Mouse (Mus musculus): ENCODE measurements around the gene Atp5e. TPM values are rescaled to one million over a fixed set of nuclear protein-coding genes. Genes with fewer than 3 reads are reported as not detected.

Gene Atp5e
- polyA plus RNA-seq, 1 experiment from 2014 or later, result 911 TPM

- WGBS, result 62% methylated on average over 5 of the region's 5 CpGs
- H3K4me3 ChIP-seq, result peak overlapping the region; percentile 67
- no peaks in the 10 kb centered on the region for H3K9me3 ChIP-seq
- H3K4me2 ChIP-seq, result peak overlapping the region; percentile 76
- no peak for ATAC-seq (ENCODE audit: insufficient number of reproducible peaks, insufficient read depth, low FRiP score, low TSS enrichment, low read depth)
- H3K27me3 ChIP-seq, result no peaks in the 10 kb centered on the region
- H3K36me3 ChIP-seq, result peaks cover 19% of the 10 kb centered on the region
- H3K4me1 ChIP-seq, result peaks cover 21% of the 10 kb centered on the region
- peak overlapping the region; percentile 82 for H3K9ac ChIP-seq
- peak overlapping the region; percentile 77 for H3K27ac ChIP-seq
Observed at GRCm38 (mm10) chr2:174473550-174473927, 9.6 kb upstream of the Atp5e start.

GRCm38 (mm10) chr2:174472818-174473549 lies 9.1 kb upstream of the Atp5e start, which contains the start of gene Prelid3b:
TSS of gene Prelid3b (minus strand) at chr2:174473081.
- peak; percentile 97 for ATAC-seq (ENCODE audit: insufficient number of reproducible peaks, insufficient read depth, low FRiP score, low TSS enrichment, low read depth)
- Histone ChIP-seq H3K27me3 (no peaks in the 10 kb centered on the region), H3K4me3 (peak within 1 kb of the TSS; percentile 67), H3K9ac (peak within 1 kb of the TSS; percentile 82), H3K9me3 (no peaks in the 10 kb centered on the region), H3K4me1 (peaks cover 21% of the 10 kb centered on the region), H3K27ac (peak within 1 kb of the TSS; percentile 77), H3K36me3 (peaks cover 25% of the 10 kb centered on the region), H3K4me2 (peak within 1 kb of the TSS; percentile 76)
- under 1% methylated on average over 53 of the region's 53 CpGs for WGBS

DNA sequence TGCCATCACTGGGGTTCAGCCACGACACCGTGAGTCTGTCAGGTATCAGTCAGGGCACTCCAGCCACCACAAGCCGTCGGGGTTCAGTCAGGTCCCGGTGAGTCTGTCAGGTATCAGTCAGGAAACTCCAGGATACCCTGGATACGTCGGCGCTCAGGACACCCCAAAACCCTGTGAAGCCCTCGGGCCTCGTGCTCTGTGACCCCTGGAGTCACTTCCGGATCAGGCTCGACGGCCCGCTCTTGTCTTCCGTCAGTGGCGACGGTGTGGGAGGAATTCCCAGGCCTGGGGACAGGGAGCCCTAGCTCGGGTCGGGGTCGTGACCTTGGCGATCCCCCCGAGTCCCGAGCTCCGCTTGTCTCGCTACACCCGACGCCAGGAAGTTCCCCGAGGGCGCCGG lies 8.5 kb upstream of the Atp5e start:
- no peak for ATAC-seq (ENCODE audit: insufficient number of reproducible peaks, insufficient read depth, low FRiP score, low TSS enrichment, low read depth)
- whole genome bisulfite sequencing, result 7% methylated on average over 30 of the region's 30 CpGs
- H3K9ac ChIP-seq, result peak overlapping the region; percentile 82
- peak overlapping the region; percentile 76 for H3K4me2 ChIP-seq
- peaks cover 26% of the 10 kb centered on the region for H3K36me3 ChIP-seq
- no peaks in the 10 kb centered on the region for H3K27me3 ChIP-seq
- peaks cover 21% of the 10 kb centered on the region for H3K4me1 ChIP-seq
- peak overlapping the region; percentile 67 for H3K4me3 ChIP-seq
- H3K9me3 ChIP-seq, result no peaks in the 10 kb centered on the region
- H3K27ac ChIP-seq, result peak overlapping the region; percentile 35; the same call in 1 of the 2 replicates

DNA sequence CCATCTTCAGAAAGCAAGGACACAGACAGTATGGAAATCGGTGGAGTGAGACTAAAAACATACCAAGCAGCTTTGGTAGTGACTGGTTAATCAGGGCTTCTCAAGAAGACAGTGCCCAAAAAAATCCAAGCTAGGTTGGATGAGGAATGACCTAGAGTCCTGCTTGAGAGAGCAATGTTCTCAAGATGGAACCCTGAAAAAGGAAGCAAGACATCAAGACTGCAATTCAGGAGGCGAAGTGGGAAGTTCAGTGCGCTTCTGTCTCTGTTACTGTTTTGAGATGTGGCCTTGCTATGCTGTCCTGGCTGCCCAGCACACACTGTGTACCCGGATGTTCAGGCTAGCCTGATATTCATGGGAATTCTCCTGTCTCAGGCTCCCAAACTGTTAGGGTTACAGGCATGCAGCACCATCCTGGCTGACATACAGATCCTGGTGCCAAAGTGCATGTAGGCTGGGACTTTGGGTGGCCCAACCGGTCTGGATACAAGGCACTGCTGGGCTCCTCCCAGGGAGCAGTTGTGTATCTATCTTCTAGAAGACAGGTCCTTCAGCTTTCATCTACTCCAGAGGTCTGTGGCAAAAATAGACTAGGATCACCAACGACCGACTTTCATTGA lies 7.0 kb upstream of the Atp5e start:
- Histone ChIP-seq H3K4me3 (no peak overlapping the region), H3K9me3 (no peaks in the 10 kb centered on the region), H3K9ac (no peak overlapping the region), H3K27me3 (no peaks in the 10 kb centered on the region), H3K4me1 (peaks cover 21% of the 10 kb centered on the region), H3K4me2 (no peak overlapping the region), H3K27ac (no peak overlapping the region), H3K36me3 (peaks cover 39% of the 10 kb centered on the region)
- 95% methylated on average over 7 of the region's 7 CpGs for WGBS
- ATAC-seq (ENCODE audit: insufficient number of reproducible peaks, insufficient read depth, low FRiP score, low TSS enrichment, low read depth), result no peak

DNA sequence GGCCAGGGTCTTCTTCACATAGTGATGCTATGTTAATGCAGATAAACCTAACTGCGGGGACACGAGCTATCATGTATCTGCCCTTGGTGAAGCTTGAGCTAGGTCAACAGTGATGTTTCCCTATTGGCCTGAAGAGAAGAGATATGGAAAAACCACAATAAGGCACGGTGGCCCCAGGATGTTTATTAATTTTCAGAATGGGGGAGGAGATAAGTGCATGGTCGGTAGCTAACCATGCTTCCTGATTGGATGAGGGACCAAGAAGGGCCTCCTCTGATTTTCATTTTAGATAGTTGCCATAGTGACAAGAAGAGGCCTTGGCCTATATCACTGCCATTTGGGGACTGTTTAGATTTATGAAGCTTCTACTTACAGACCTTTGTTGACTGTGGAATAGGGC lies 6.4 kb upstream of the Atp5e start:
- WGBS, result 87% methylated on average over 4 of the region's 4 CpGs
- H3K36me3 ChIP-seq, result peaks cover 44% of the 10 kb centered on the region
- H3K27ac ChIP-seq, result no peak overlapping the region
- H3K27me3 ChIP-seq, result no peaks in the 10 kb centered on the region
- no peak overlapping the region for H3K4me2 ChIP-seq
- H3K9ac ChIP-seq, result no peak overlapping the region
- no peak overlapping the region for H3K4me3 ChIP-seq
- H3K9me3 ChIP-seq, result no peaks in the 10 kb centered on the region
- peaks cover 21% of the 10 kb centered on the region for H3K4me1 ChIP-seq
- ATAC-seq (ENCODE audit: insufficient number of reproducible peaks, insufficient read depth, low FRiP score, low TSS enrichment, low read depth), result no peak

- peak overlapping the region; percentile 87 for H3K9ac ChIP-seq
- ATAC-seq (ENCODE audit: insufficient number of reproducible peaks, insufficient read depth, low FRiP score, low TSS enrichment, low read depth), result no peak
- WGBS, result 37% methylated on average over 10 of the region's 10 CpGs
Observed at GRCm38 (mm10) chr2:174463370-174463769, 535 bp downstream of the Atp5e start.

DNA sequence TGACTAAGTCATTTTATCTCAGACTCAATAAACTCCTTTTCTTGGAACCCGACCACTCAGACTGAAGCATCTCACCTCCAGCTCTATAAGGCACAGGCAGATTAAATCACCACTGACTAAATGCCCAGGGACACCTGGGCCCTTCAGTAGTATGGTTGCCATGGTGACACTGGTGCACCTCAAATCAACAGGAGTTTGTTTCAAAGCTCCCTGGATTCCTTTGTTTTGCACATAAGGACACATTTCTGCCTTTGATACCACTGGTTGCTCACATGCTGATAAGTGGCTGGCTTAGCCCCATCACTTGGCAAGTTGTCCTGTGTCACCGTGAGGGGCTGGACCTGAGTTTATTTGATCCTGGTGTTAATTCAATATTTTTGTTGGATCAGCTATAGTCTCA lies 4.5 kb downstream of the Atp5e start:
- Histone ChIP-seq H3K4me1 (peaks cover 10% of the 10 kb centered on the region), H3K27ac (no peak overlapping the region), H3K36me3 (peaks cover 24% of the 10 kb centered on the region), H3K27me3 (no peaks in the 10 kb centered on the region), H3K9ac (no peak overlapping the region), H3K4me3 (no peak overlapping the region), H3K4me2 (no peak overlapping the region), H3K9me3 (no peaks in the 10 kb centered on the region)
- ATAC-seq (ENCODE audit: insufficient number of reproducible peaks, insufficient read depth, low FRiP score, low TSS enrichment, low read depth), result no peak
- WGBS, result 73% methylated on average over 2 of the region's 2 CpGs

More at GRCm38 (mm10) chr2:174463370-174463769, 535 bp downstream of the Atp5e start:
- peak overlapping the region; percentile 89 for H3K4me3 ChIP-seq
- peak overlapping the region; percentile 94 for H3K4me2 ChIP-seq
- H3K27ac ChIP-seq, result peak overlapping the region; percentile 82
- no peaks in the 10 kb centered on the region for H3K9me3 ChIP-seq
- peaks cover 10% of the 10 kb centered on the region for H3K4me1 ChIP-seq
- H3K36me3 ChIP-seq, result peaks cover 52% of the 10 kb centered on the region
- no peaks in the 10 kb centered on the region for H3K27me3 ChIP-seq

- WGBS, result 71% methylated on average over 7 of the region's 7 CpGs
Observed at GRCm38 (mm10) chr2:174453681-174454080, 10.2 kb downstream of the Atp5e start.

DNA sequence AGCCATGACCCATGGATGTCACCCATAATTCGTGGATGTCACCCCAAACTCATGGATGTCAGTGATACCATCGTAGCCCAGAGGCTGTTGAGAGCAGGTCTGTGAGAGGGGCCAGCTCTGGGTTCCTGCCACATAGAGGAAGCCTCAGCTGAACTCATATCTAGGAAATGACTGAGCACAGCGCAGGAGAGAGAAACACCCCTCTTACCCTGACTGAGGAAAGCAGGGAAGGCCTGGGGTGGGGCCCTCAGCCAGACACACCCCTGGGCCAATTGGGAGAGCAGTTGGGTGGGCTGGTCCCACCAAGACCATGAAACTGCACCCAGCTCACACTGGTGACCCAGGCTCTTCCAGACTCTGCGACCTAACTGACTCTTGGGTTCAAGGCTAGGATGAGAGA lies 13.6 kb downstream of the Atp5e start, which contains the start of gene Tubb1:
Gene Tubb1, plus strand, starts transcription at position 343 of the 400 bp plus-strand sequence.
- Histone ChIP-seq H3K36me3 (no peaks in the 10 kb centered on the region), H3K9me3 (no peaks in the 10 kb centered on the region), H3K27ac (no peak within 1 kb of the TSS), H3K4me2 (no peak within 1 kb of the TSS), H3K27me3 (no peaks in the 10 kb centered on the region), H3K4me1 (no peaks in the 10 kb centered on the region), H3K9ac (no peak within 1 kb of the TSS), H3K4me3 (no peak within 1 kb of the TSS)
- ATAC-seq (ENCODE audit: insufficient number of reproducible peaks, insufficient read depth, low FRiP score, low TSS enrichment, low read depth), result no peak
- WGBS, result 78% methylated on average over 4 of the region's 4 CpGs

More at GRCm38 (mm10) chr2:174453681-174454080, 10.2 kb downstream of the Atp5e start:
- no peak for ATAC-seq (ENCODE audit: insufficient number of reproducible peaks, insufficient read depth, low FRiP score, low TSS enrichment, low read depth)
- Histone ChIP-seq H3K4me1 (no peaks in the 10 kb centered on the region), H3K27me3 (no peaks in the 10 kb centered on the region), H3K4me3 (no peak overlapping the region), H3K4me2 (no peak overlapping the region), H3K36me3 (no peaks in the 10 kb centered on the region), H3K9me3 (no peaks in the 10 kb centered on the region), H3K9ac (no peak overlapping the region), H3K27ac (no peak overlapping the region)

GRCm38 (mm10) chr2:174448405-174448804 lies 15.5 kb downstream of the Atp5e start:
- ATAC-seq (ENCODE audit: insufficient number of reproducible peaks, insufficient read depth, low FRiP score, low TSS enrichment, low read depth), result no peak
- no peak overlapping the region for H3K4me2 ChIP-seq

DNA sequence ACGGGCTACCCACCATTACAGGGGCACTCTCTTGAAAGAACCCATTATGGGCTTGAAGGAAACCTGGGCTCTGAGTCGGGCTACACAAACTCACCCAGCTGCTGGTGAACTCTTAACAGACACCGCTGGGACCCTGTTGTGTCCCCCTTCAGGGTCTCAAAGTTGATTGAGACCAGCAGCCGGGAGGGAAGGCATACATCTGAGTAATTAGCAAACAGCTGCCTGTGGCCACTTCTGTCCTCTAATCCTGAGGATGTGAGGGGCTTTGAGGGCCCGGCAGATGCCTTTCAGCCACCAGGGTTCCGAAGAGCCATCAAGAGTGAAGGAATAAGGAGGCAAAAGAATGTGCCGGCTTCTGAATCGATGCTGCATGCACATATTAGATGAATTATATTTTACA lies 17.0 kb downstream of the Atp5e start:
- Histone ChIP-seq H3K4me3 (no peak overlapping the region), H3K9me3 (no peaks in the 10 kb centered on the region), H3K27me3 (no peaks in the 10 kb centered on the region), H3K4me2 (no peak overlapping the region), H3K36me3 (no peaks in the 10 kb centered on the region), H3K4me1 (peaks cover 10% of the 10 kb centered on the region), H3K9ac (no peak overlapping the region), H3K27ac (0 out of 2 replicates have a peak overlapping the region, but pooled peaks have one; percentile 2)
- ATAC-seq (ENCODE audit: insufficient number of reproducible peaks, insufficient read depth, low FRiP score, low TSS enrichment, low read depth), result no peak
- 48% methylated on average over 8 of the region's 8 CpGs for WGBS

More at GRCm38 (mm10) chr2:174448405-174448804, 15.5 kb downstream of the Atp5e start:
- Histone ChIP-seq H3K27ac (no peak overlapping the region), H3K4me1 (peaks cover under 1% of the 10 kb centered on the region; the same call in 1 of the 2 replicates), H3K9me3 (no peaks in the 10 kb centered on the region), H3K9ac (no peak overlapping the region), H3K4me3 (no peak overlapping the region), H3K27me3 (no peaks in the 10 kb centered on the region), H3K36me3 (no peaks in the 10 kb centered on the region)
- WGBS, result 91% methylated on average over 4 of the region's 4 CpGs

DNA sequence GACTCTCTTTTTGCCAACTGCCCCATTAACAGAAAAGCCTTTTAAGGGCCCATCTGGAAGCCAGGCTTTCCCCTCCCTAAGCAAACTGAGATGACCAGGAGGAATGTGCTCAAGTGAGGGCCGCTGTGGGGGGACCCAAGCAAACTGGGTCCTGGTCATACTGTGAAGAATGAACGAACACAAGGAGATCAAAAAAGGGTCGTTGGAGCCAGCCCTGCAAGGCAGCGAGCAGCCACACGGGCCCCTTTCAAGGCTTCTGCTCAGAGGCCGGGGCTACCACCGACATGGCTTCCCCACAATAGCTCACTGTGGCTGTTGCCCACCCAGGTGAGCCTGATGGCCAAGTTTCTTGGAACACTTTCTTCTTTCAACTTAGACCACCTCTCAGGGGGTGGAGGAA lies 17.4 kb downstream of the Atp5e start:
- H3K36me3 ChIP-seq, result no peaks in the 10 kb centered on the region
- no peak for ATAC-seq (ENCODE audit: insufficient number of reproducible peaks, insufficient read depth, low FRiP score, low TSS enrichment, low read depth)
- H3K9me3 ChIP-seq, result no peaks in the 10 kb centered on the region
- H3K4me1 ChIP-seq, result peaks cover 10% of the 10 kb centered on the region
- no peak overlapping the region for H3K4me2 ChIP-seq
- 55% methylated on average over 7 of the region's 7 CpGs for WGBS
- no peak overlapping the region for H3K9ac ChIP-seq
- no peaks in the 10 kb centered on the region for H3K27me3 ChIP-seq
- no peak overlapping the region for H3K4me3 ChIP-seq
- 0 out of 2 replicates have a peak overlapping the region, but pooled peaks have one; percentile 2 for H3K27ac ChIP-seq

Data from embryonic facial prominence, embryonic 13.5 days (tissue).